Mouse (Mus musculus) midbrain, embryonic 11.5 days (tissue): ENCODE results near the gene Tmem185b. TPM values are rescaled to one million over a fixed set of nuclear protein-coding genes. Genes with fewer than 3 reads are reported as not detected.

ENCODE experiments used
- ATAC-seq: fragments of 200-750 bp; cut with Nextera tagmentation; 2 replicates; pipeline ENCODE4 v1.8.0; 2017; ENCODE audit warnings: moderate TSS enrichment, moderate library complexity; ENCODE audit not compliant: low FRiP score
- DNase-seq: peaks from one replicate; pipeline ENCODE4 v3.0.0; 2015; ENCODE audit warnings: low spot score; ENCODE audit errors: missing footprints
- H3K27ac ChIP-seq: fragments of 300-500 bp; sonication (generic); 2 replicates; pipeline ENCODE4 v1.5.1; 2014; ENCODE audit warnings: low read depth, low read length
- H3K27me3 ChIP-seq: fragments of 300-500 bp; sonication (generic); 2 replicates; pipeline ENCODE4 v1.6.1; 2014; ENCODE audit warnings: mild to moderate bottlenecking, low read length, moderate library complexity, mixed read lengths; ENCODE audit not compliant: control insufficient read depth, insufficient read depth
- H3K36me3 ChIP-seq: fragments of 300-500 bp; sonication (generic); 2 replicates; pipeline ENCODE4 v1.6.1; 2014; ENCODE audit warnings: mild to moderate bottlenecking, low read length, moderate library complexity, mixed read lengths; ENCODE audit not compliant: control insufficient read depth, insufficient read depth
- H3K4me1 ChIP-seq: fragments of 300-500 bp; sonication (generic); 2 replicates; pipeline ENCODE4 v1.6.1; 2014; ENCODE audit warnings: low read length; ENCODE audit not compliant: control insufficient read depth, insufficient read depth
- H3K4me2 ChIP-seq: fragments of 300-500 bp; sonication (generic); 2 replicates; pipeline ENCODE4 v1.6.1; 2014; ENCODE audit warnings: mild to moderate bottlenecking, moderate library complexity
- H3K4me3 ChIP-seq: fragments of 300-500 bp; sonication (generic); 2 replicates; pipeline ENCODE4 v1.5.1; 2014; ENCODE audit warnings: low read depth, low read length
- H3K9ac ChIP-seq: fragments of 300-500 bp; sonication (generic); 2 replicates; pipeline ENCODE4 v1.6.1; 2014; ENCODE audit warnings: low read length
- H3K9me3 ChIP-seq: fragments of 300-500 bp; sonication (generic); 2 replicates; pipeline ENCODE4 v1.6.1; 2016; ENCODE audit warnings: low read length; ENCODE audit not compliant: control insufficient read depth
- WGBS: fragments of 180-500 bp; shearing (Covaris S2); extraction: QIAGEN DNeasy Blood & Tissue Kit; methylation state at CpG from one replicate; pipeline ENCODE4 v1.1.7; 2014; 5-methylcytosine and 5-hydroxymethylcytosine counted together
- polyA plus RNA-seq: library from polyadenylated mRNA; unstranded; fragments of >200 nt; fragmentation: Nextera tagmentation; extraction: Ambion mirVana; gene quantifications from 2 replicates; pipeline ENCODE4 v1.2.1, GENCODE M21; 2014

Tmem185b gene
- polyA plus RNA-seq, 1 experiment from 2014 or later = 22.2 TPM

DNA sequence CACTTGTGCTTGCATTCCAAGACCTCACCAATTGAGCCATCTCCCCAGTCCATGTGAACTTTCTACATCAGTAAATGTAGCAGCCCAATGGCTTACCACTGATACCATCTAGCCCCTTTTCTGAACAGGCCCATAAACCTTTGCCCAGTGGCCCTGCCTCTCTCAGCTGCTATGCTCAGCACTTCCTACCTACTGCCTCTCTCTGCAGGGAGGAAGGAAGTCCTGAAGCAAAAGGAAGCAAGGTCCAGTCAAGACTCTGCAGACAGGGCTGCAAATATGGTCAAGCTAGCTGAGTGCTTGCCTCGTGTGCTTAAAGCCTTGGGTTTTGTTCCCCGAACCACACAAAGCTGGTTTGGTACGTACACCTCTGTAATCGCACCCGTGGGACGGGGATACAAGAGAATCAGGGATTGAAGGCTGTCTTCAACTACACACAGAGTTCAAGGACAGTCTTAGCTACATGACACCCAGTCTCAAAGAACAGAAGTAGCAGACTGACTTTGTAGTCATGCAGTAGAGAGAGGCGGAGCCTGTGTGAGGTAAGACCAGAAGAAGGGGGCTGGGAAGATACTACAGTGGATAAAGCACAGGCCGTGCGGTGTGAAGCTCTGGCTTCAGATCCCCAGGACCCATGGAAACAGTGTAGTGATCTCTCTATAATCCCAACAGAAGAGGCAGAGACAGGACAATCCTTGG, 27.3 kb upstream of the Tmem185b start:
- no peaks in the 10 kb centered on the region for H3K27me3 ChIP-seq
- no peak for DNase-seq
- H3K4me3 ChIP-seq = no peak overlapping the region
- H3K4me1 ChIP-seq = peaks cover 1% of the 10 kb centered on the region; the same call in 1 of the 2 replicates
- H3K9me3 ChIP-seq = no peaks in the 10 kb centered on the region
- H3K27ac ChIP-seq = no peak overlapping the region
- no peaks in the 10 kb centered on the region; the same call in 1 of the 2 replicates for H3K36me3 ChIP-seq
- 87% methylated on average over 9 of the region's 9 CpGs for WGBS
- no peak overlapping the region for H3K9ac ChIP-seq
- ATAC-seq = no peak
- H3K4me2 ChIP-seq = no peak overlapping the region

DNA sequence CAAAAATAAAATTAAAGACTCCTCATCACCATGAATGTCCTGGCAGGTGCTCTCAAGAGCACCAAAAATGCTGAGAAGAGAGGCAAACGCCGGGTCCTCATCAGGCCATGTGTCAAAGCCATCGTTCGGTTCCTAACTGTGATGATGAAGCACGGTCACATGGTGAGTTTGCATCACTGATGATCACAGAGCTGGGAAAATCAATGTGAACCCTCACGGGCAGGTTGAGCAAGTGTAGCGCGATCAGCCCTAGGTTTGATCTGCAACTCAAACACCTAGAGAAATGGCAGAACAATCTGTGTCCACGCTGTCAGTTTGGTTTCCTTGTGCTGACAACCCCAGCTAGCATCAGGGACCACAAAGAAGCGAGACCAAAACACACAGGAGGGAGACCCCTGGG, 26.5 kb upstream of the Tmem185b start:
- Histone ChIP-seq H3K9me3 (no peaks in the 10 kb centered on the region), H3K9ac (no peak overlapping the region), H3K27me3 (no peaks in the 10 kb centered on the region), H3K36me3 (no peaks in the 10 kb centered on the region; the same call in 1 of the 2 replicates), H3K27ac (no peak overlapping the region), H3K4me3 (no peak overlapping the region), H3K4me1 (peaks cover 6% of the 10 kb centered on the region; the same call in 1 of the 2 replicates), H3K4me2 (no peak overlapping the region)
- DNase-seq (no peak), ATAC-seq (no peak)
- WGBS = 91% methylated on average over 10 of the region's 10 CpGs

GRCm38 (mm10) chr1:119501881-119502280, 24.1 kb upstream of the Tmem185b start:
- no peak overlapping the region for H3K27ac ChIP-seq
- no peak for ATAC-seq
- H3K4me3 ChIP-seq = no peak overlapping the region
- no peak overlapping the region for H3K9ac ChIP-seq
- H3K27me3 ChIP-seq = peaks cover 7% of the 10 kb centered on the region
- H3K4me2 ChIP-seq = no peak overlapping the region
- 84% methylated on average over 8 of the region's 8 CpGs for WGBS
- DNase-seq = no peak
- H3K4me1 ChIP-seq = peaks cover 8% of the 10 kb centered on the region; the same call in 1 of the 2 replicates
- no peaks in the 10 kb centered on the region for H3K9me3 ChIP-seq
- H3K36me3 ChIP-seq = no peaks in the 10 kb centered on the region; the same call in 1 of the 2 replicates

DNA sequence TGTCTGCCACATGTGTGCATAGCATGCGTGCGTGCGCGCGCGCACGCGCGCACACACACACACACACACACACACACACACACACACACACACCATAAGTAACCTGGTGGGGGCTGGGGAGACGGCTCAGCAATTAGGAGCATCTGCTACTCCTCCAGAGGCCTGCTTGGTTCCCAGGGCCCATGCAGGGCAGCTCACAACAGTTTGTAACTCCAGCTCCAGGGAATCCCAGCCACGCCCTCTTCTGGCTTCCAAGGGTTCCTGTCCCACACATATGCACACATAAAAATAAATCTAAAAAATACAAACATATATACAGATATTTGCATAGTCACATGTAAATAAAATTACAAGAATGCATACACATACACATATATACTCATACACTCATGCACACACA, 23.2 kb upstream of the Tmem185b start:
- Histone ChIP-seq H3K9me3 (no peaks in the 10 kb centered on the region), H3K27ac (no peak overlapping the region), H3K9ac (no peak overlapping the region), H3K27me3 (peaks cover 7% of the 10 kb centered on the region), H3K36me3 (no peaks in the 10 kb centered on the region; the same call in 1 of the 2 replicates), H3K4me2 (no peak overlapping the region), H3K4me1 (peaks cover 8% of the 10 kb centered on the region; the same call in 1 of the 2 replicates), H3K4me3 (no peak overlapping the region)
- DNase-seq = no peak
- 92% methylated on average over 11 of the region's 11 CpGs for WGBS
- ATAC-seq = no peak

GRCm38 (mm10) chr1:119503181-119503580, 22.8 kb upstream of the Tmem185b start:
- Histone ChIP-seq H3K4me2 (no peak overlapping the region; the same call in 1 of the 2 replicates), H3K9me3 (no peaks in the 10 kb centered on the region), H3K4me3 (peak overlapping the region; percentile 66; the same call in 1 of the 2 replicates), H3K36me3 (no peaks in the 10 kb centered on the region; the same call in 1 of the 2 replicates), H3K27me3 (peaks cover 7% of the 10 kb centered on the region), H3K4me1 (peaks cover 8% of the 10 kb centered on the region; the same call in 1 of the 2 replicates), H3K9ac (no peak overlapping the region), H3K27ac (no peak overlapping the region)
- no peak for DNase-seq
- WGBS = 87% methylated on average over 3 of the region's 3 CpGs
- ATAC-seq = no peak

GRCm38 (mm10) chr1:119503808-119504207, 22.2 kb upstream of the Tmem185b start:
- ATAC-seq (no peak), DNase-seq (no peak)
- Histone ChIP-seq H3K36me3 (no peaks in the 10 kb centered on the region; the same call in 1 of the 2 replicates), H3K27ac (no peak overlapping the region), H3K9ac (peak overlapping the region; percentile 77), H3K4me3 (peak overlapping the region; percentile 66), H3K9me3 (no peaks in the 10 kb centered on the region), H3K4me2 (peak overlapping the region; percentile 83), H3K4me1 (peaks cover 8% of the 10 kb centered on the region; the same call in 1 of the 2 replicates), H3K27me3 (peaks cover 7% of the 10 kb centered on the region)
- 24% methylated on average over 5 of the region's 5 CpGs for WGBS

DNA sequence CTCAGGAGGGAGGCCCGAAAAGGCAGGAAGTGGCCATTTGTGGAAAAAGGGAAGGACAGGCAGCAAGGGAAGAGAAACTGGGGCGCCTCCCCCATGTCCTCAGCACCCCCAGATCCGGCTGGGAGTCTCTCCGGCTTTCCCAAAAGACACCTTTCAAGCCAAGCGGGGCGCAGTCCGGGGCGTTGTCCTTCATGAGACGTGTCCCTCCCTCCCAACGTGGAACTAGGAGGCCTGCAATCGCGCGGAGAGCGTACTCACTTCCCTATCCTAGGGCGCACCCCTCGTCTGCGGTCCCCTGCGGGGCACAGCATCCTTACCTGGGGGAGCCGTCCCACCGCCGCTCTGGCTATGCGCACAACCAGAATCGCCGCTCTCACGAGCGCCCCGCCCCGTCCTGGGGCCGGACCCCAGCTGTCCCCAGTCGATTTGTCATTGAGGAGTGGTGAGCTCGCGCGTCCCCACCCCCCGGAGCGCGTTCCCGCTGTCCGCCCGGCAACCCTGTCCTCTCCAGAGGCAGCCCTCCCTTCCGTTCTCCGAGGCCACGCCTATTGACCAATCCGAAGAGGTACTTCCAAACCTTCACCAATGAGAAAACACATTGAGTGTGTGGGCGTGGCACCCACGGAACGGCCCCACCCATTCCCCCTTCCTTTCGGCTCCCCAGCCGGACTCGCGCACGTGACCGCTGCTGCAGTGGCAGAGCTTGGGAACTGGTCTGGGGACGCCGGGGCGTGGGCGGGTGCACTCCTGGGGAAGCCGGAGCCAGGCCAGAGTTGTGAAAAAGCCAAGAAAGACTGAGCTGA, 21.5 kb upstream of the Tmem185b start, which contains the start of gene Ralb:
Gene Ralb (minus strand): TSS at position 535 of the 803 bp plus-strand sequence.
- Histone ChIP-seq H3K36me3 (no peaks in the 10 kb centered on the region; the same call in 1 of the 2 replicates), H3K4me1 (peaks cover 8% of the 10 kb centered on the region; the same call in 1 of the 2 replicates), H3K9ac (peak within 1 kb of the TSS; percentile 77), H3K4me3 (peak within 1 kb of the TSS; percentile 66), H3K9me3 (no peaks in the 10 kb centered on the region), H3K27me3 (peaks cover 7% of the 10 kb centered on the region), H3K4me2 (peak within 1 kb of the TSS; percentile 83), H3K27ac (no peak within 1 kb of the TSS)
- ATAC-seq (peak; percentile 99), DNase-seq (peak; percentile 98)
- WGBS = under 1% methylated on average over 57 of the region's 57 CpGs

- Histone ChIP-seq H3K4me3 (no peak overlapping the region), H3K27me3 (peaks cover 7% of the 10 kb centered on the region), H3K4me2 (no peak overlapping the region), H3K36me3 (no peaks in the 10 kb centered on the region), H3K27ac (no peak overlapping the region), H3K4me1 (peaks cover 8% of the 10 kb centered on the region; the same call in 1 of the 2 replicates), H3K9ac (no peak overlapping the region), H3K9me3 (no peaks in the 10 kb centered on the region)
- no peak for ATAC-seq
- no peak for DNase-seq
- WGBS = 86% methylated on average over 3 of the region's 3 CpGs
Observed at GRCm38 (mm10) chr1:119505951-119506350, 20.0 kb upstream of the Tmem185b start.
